Mouse (Mus musculus) small intestine, adult 2 months (tissue): ENCODE results near the gene Rap2c. TPM values are rescaled to one million over a fixed set of nuclear protein-coding genes. Genes with fewer than 3 reads are reported as not detected.

Experiments
- H3K27ac ChIP-seq: fragments of 200-500 bp; 2 replicates; pipeline ENCODE4 v1.5.1; 2012; ENCODE audit warnings: low read depth, low read length, control low read depth, inconsistent platforms; ENCODE audit not compliant: insufficient read depth
- H3K27me3 ChIP-seq: fragments of 200-500 bp; 2 replicates; pipeline ENCODE4 v1.6.1; 2012; ENCODE audit warnings: mild to moderate bottlenecking, moderate library complexity, low read length, inconsistent platforms; ENCODE audit not compliant: control insufficient read depth, insufficient read depth
- H3K36me3 ChIP-seq: fragments of 200-500 bp; 2 replicates; pipeline ENCODE4 v1.6.1; 2012; ENCODE audit warnings: mild to moderate bottlenecking, low read length, control low read depth, inconsistent platforms; ENCODE audit not compliant: control insufficient read depth, insufficient read depth
- H3K4me1 ChIP-seq: fragments of 200-500 bp; 2 replicates; pipeline ENCODE4 v1.6.1; 2012; ENCODE audit warnings: low read length, inconsistent platforms, mixed read lengths; ENCODE audit not compliant: control insufficient read depth, insufficient read depth, insufficient read length
- H3K4me3 ChIP-seq: fragments of 200-500 bp; 2 replicates; pipeline ENCODE4 v1.5.1; 2012; ENCODE audit warnings: low read depth, mild to moderate bottlenecking, control low read depth, inconsistent platforms, low read length, moderate library complexity
- CTCF ChIP-seq: fragments of 200-500 bp; IDR thresholded peaks from 2 replicates; pipeline ENCODE4 v1.5.1; 2012; ENCODE audit warnings: low read depth, mild to moderate bottlenecking, control low read depth, inconsistent platforms, low read length, moderate library complexity, mixed read lengths; ENCODE audit not compliant: insufficient replicate concordance, insufficient read length; ENCODE audit errors: extremely low read depth
- POLR2A ChIP-seq: fragments of 200-500 bp; IDR thresholded peaks from 2 replicates; pipeline ENCODE4 v1.6.1; 2012; ENCODE audit warnings: low read depth, mild to moderate bottlenecking, control low read depth, inconsistent platforms, low read length, moderate library complexity
- WGBS: fragments of 180-500 bp; shearing (Covaris S2); methylation state at CpG from one replicate; pipeline ENCODE4 v1.1.7; 2018; 5-methylcytosine and 5-hydroxymethylcytosine counted together
- polyA plus RNA-seq: library from polyadenylated mRNA; depleted of rRNA; stranded (reverse); fragments of >200 nt; gene quantifications from 2 replicates; pipeline ENCODE4 v1.2.3, GENCODE M21; 2012; rRNA removed

Gene Rap2c
- polyA plus RNA-seq, 1 experiment = 1.5 TPM

GRCm38 (mm10) chrX:50969907-50970306 is 47.9 kb downstream of the Rap2c start:
- Histone ChIP-seq H3K4me3 (no peak overlapping the region), H3K36me3 (no peaks in the 10 kb centered on the region), H3K4me1 (no peaks in the 10 kb centered on the region), H3K27ac (no peak overlapping the region), H3K27me3 (no peaks in the 10 kb centered on the region)
- 83% methylated on average over 5 of the region's 5 CpGs for WGBS
- no peak for TF ChIP-seq POLR2A
- TF ChIP-seq CTCF = no peak

- H3K27me3 ChIP-seq = no peaks in the 10 kb centered on the region
- TF ChIP-seq POLR2A = no peak
- TF ChIP-seq CTCF = no peak
- no peaks in the 10 kb centered on the region for H3K4me1 ChIP-seq
- H3K36me3 ChIP-seq = no peaks in the 10 kb centered on the region
- H3K4me3 ChIP-seq = no peak overlapping the region
- H3K27ac ChIP-seq = no peak overlapping the region
- 36% methylated on average over 10 of the region's 10 CpGs for WGBS
These were observed 49.5 kb downstream of the Rap2c start for GRCm38 (mm10) chrX:50968157-50968932.

GRCm38 (mm10) chrX:50965157-50965556 is 52.7 kb downstream of the Rap2c start:
- Histone ChIP-seq H3K4me1 (no peaks in the 10 kb centered on the region), H3K4me3 (no peak overlapping the region), H3K27ac (no peak overlapping the region), H3K27me3 (no peaks in the 10 kb centered on the region), H3K36me3 (no peaks in the 10 kb centered on the region)
- 63% methylated on average over 3 of the region's 3 CpGs for WGBS
- TF ChIP-seq CTCF (no peak), POLR2A (no peak)

GRCm38 (mm10) chrX:50962955-50963354 is 54.9 kb downstream of the Rap2c start:
- 61% methylated on average over 6 of the region's 6 CpGs for WGBS
- no peak for TF ChIP-seq POLR2A
- no peak for TF ChIP-seq CTCF

More at GRCm38 (mm10) chrX:50962955-50963354, 54.9 kb downstream of the Rap2c start:
- Histone ChIP-seq H3K27me3 (no peaks in the 10 kb centered on the region), H3K36me3 (no peaks in the 10 kb centered on the region), H3K4me3 (no peak overlapping the region), H3K4me1 (no peaks in the 10 kb centered on the region), H3K27ac (no peak overlapping the region)

Other genes with a start within 250 kb of the Rap2c start
- 0.77 and 1.1 TPM in 2 replicates for gene Stk26, start 177.0 kb downstream of the Rap2c start, polyA plus RNA-seq
- 0.05 TPM in 1 of 2 replicates, not detected in the other for gene Frmd7, start 75.3 kb downstream of the Rap2c start, polyA plus RNA-seq
- gene Mbnl3, start 188.5 kb upstream of the Rap2c start, polyA plus RNA-seq = 1.2 and 2.4 TPM in 2 replicates